Mouse (Mus musculus): ENCODE results near the gene Ttc7b. TPM values are rescaled to one million over a fixed set of nuclear protein-coding genes. Genes with fewer than 3 reads are reported as not detected.

The Ttc7b gene
- polyA plus RNA-seq, 1 experiment = 9.2 TPM

- TF ChIP-seq MYOG (IDR thresholded peaks at IDR 0.05; ENCODE audit: control insufficient read depth, extremely low read depth, insufficient read length) (no peak), CEBPB (IDR thresholded peaks at IDR 0.05; ENCODE audit: low read depth) (no peak), USF1 (IDR thresholded peaks at IDR 0.05; ENCODE audit: low read depth) (no peak), CTCF (IDR thresholded peaks at IDR 0.05; ENCODE audit: control insufficient read depth, insufficient read depth, insufficient read length) (no peak), FOSL1 (IDR thresholded peaks at IDR 0.05; ENCODE audit: insufficient read depth, low read length, poor library complexity, severe bottlenecking) (no peak)
- Histone ChIP-seq H3K27me3 (ENCODE audit: control insufficient read depth, insufficient read depth, insufficient read length) (no peaks in the 10 kb centered on the region), H3ac (ENCODE audit: control insufficient read depth, insufficient read length, low read depth) (no peak overlapping the region), H3K79me3 (ENCODE audit: low read depth) (no peaks in the 10 kb centered on the region), H3K4me3 (ENCODE audit: insufficient read depth, poor library complexity, severe bottlenecking) (no peak overlapping the region), H3K36me3 (ENCODE audit: control insufficient read depth, insufficient read depth) (no peaks in the 10 kb centered on the region), H3K79me2 (ENCODE audit: control insufficient read depth, insufficient read depth) (no peaks in the 10 kb centered on the region)
These were observed 18.6 kb upstream of the Ttc7b start for GRCm38 (mm10) chr12:100539158-100539714.

- Histone ChIP-seq H3K79me2 (ENCODE audit: control insufficient read depth, insufficient read depth) (no peaks in the 10 kb centered on the region), H3ac (ENCODE audit: control insufficient read depth, insufficient read length, low read depth) (no peak overlapping the region), H3K79me3 (ENCODE audit: low read depth) (no peaks in the 10 kb centered on the region), H3K27me3 (ENCODE audit: control insufficient read depth, insufficient read depth, insufficient read length) (no peaks in the 10 kb centered on the region), H3K36me3 (ENCODE audit: control insufficient read depth, insufficient read depth) (no peaks in the 10 kb centered on the region), H3K4me3 (ENCODE audit: insufficient read depth, poor library complexity, severe bottlenecking) (no peak overlapping the region)
- no peak for TF ChIP-seq MYOG (IDR thresholded peaks at IDR 0.05; ENCODE audit: control insufficient read depth, extremely low read depth, insufficient read length)
- TF ChIP-seq USF1 (IDR thresholded peaks at IDR 0.05; ENCODE audit: low read depth) = peak; percentile 57
- TF ChIP-seq FOSL1 (IDR thresholded peaks at IDR 0.05; ENCODE audit: insufficient read depth, low read length, poor library complexity, severe bottlenecking) = no peak
- no peak for TF ChIP-seq CTCF (IDR thresholded peaks at IDR 0.05; ENCODE audit: control insufficient read depth, insufficient read depth, insufficient read length)
- no peak for TF ChIP-seq CEBPB (IDR thresholded peaks at IDR 0.05; ENCODE audit: low read depth)
- no peak for TF ChIP-seq MAX (IDR thresholded peaks at IDR 0.05)
- TF ChIP-seq MYOD1 (IDR thresholded peaks at IDR 0.05; ENCODE audit: control insufficient read depth, insufficient read length, low read depth) = no peak
These were observed 18.0 kb upstream of the Ttc7b start for GRCm38 (mm10) chr12:100538445-100539157.

GRCm38 (mm10) chr12:100537091-100537490 lies 16.5 kb upstream of the Ttc7b start:
- H3K4me3 ChIP-seq (ENCODE audit: insufficient read depth, poor library complexity, severe bottlenecking) = no peak overlapping the region
- H3K79me2 ChIP-seq (ENCODE audit: control insufficient read depth, insufficient read depth) = no peaks in the 10 kb centered on the region
- H3K79me3 ChIP-seq (ENCODE audit: low read depth) = no peaks in the 10 kb centered on the region
- TF ChIP-seq FOSL1 (IDR thresholded peaks at IDR 0.05; ENCODE audit: insufficient read depth, low read length, poor library complexity, severe bottlenecking) (no peak), CTCF (IDR thresholded peaks at IDR 0.05; ENCODE audit: control insufficient read depth, insufficient read depth, insufficient read length) (no peak), MAX (IDR thresholded peaks at IDR 0.05) (no peak), MYOG (IDR thresholded peaks at IDR 0.05; ENCODE audit: control insufficient read depth, extremely low read depth, insufficient read length) (no peak), CEBPB (IDR thresholded peaks at IDR 0.05; ENCODE audit: low read depth) (no peak), USF1 (IDR thresholded peaks at IDR 0.05; ENCODE audit: low read depth) (no peak), MYOD1 (IDR thresholded peaks at IDR 0.05; ENCODE audit: control insufficient read depth, insufficient read length, low read depth) (no peak)
- H3K27me3 ChIP-seq (ENCODE audit: control insufficient read depth, insufficient read depth, insufficient read length) = no peaks in the 10 kb centered on the region
- H3K36me3 ChIP-seq (ENCODE audit: control insufficient read depth, insufficient read depth) = no peaks in the 10 kb centered on the region
- H3ac ChIP-seq (ENCODE audit: control insufficient read depth, insufficient read length, low read depth) = no peak overlapping the region

GRCm38 (mm10) chr12:100535028-100535427 lies 14.4 kb upstream of the Ttc7b start:
- Histone ChIP-seq H3ac (ENCODE audit: control insufficient read depth, insufficient read length, low read depth) (no peak overlapping the region), H3K36me3 (ENCODE audit: control insufficient read depth, insufficient read depth) (no peaks in the 10 kb centered on the region), H3K27me3 (ENCODE audit: control insufficient read depth, insufficient read depth, insufficient read length) (no peaks in the 10 kb centered on the region), H3K79me2 (ENCODE audit: control insufficient read depth, insufficient read depth) (no peaks in the 10 kb centered on the region), H3K4me3 (ENCODE audit: insufficient read depth, poor library complexity, severe bottlenecking) (no peak overlapping the region), H3K79me3 (ENCODE audit: low read depth) (no peaks in the 10 kb centered on the region)
- TF ChIP-seq MYOD1 (IDR thresholded peaks at IDR 0.05; ENCODE audit: control insufficient read depth, insufficient read length, low read depth) = no peak
- TF ChIP-seq USF1 (IDR thresholded peaks at IDR 0.05; ENCODE audit: low read depth) = no peak
- TF ChIP-seq MYOG (IDR thresholded peaks at IDR 0.05; ENCODE audit: control insufficient read depth, extremely low read depth, insufficient read length) = no peak
- no peak for TF ChIP-seq FOSL1 (IDR thresholded peaks at IDR 0.05; ENCODE audit: insufficient read depth, low read length, poor library complexity, severe bottlenecking)
- TF ChIP-seq MAX (IDR thresholded peaks at IDR 0.05) = no peak
- TF ChIP-seq CEBPB (IDR thresholded peaks at IDR 0.05; ENCODE audit: low read depth) = no peak
- TF ChIP-seq CTCF (IDR thresholded peaks at IDR 0.05; ENCODE audit: control insufficient read depth, insufficient read depth, insufficient read length) = no peak

- Histone ChIP-seq H3K27me3 (ENCODE audit: control insufficient read depth, insufficient read depth, insufficient read length) (no peaks in the 10 kb centered on the region), H3K79me3 (ENCODE audit: low read depth) (no peaks in the 10 kb centered on the region), H3K36me3 (ENCODE audit: control insufficient read depth, insufficient read depth) (no peaks in the 10 kb centered on the region), H3K79me2 (ENCODE audit: control insufficient read depth, insufficient read depth) (no peaks in the 10 kb centered on the region), H3K4me3 (ENCODE audit: insufficient read depth, poor library complexity, severe bottlenecking) (no peak overlapping the region), H3ac (ENCODE audit: control insufficient read depth, insufficient read length, low read depth) (no peak overlapping the region)
- TF ChIP-seq FOSL1 (IDR thresholded peaks at IDR 0.05; ENCODE audit: insufficient read depth, low read length, poor library complexity, severe bottlenecking) = no peak
- TF ChIP-seq USF1 (IDR thresholded peaks at IDR 0.05; ENCODE audit: low read depth) = no peak
- no peak for TF ChIP-seq MYOD1 (IDR thresholded peaks at IDR 0.05; ENCODE audit: control insufficient read depth, insufficient read length, low read depth)
- TF ChIP-seq CTCF (IDR thresholded peaks at IDR 0.05; ENCODE audit: control insufficient read depth, insufficient read depth, insufficient read length) = no peak
- TF ChIP-seq CEBPB (IDR thresholded peaks at IDR 0.05; ENCODE audit: low read depth) = no peak
- no peak for TF ChIP-seq MAX (IDR thresholded peaks at IDR 0.05)
- TF ChIP-seq MYOG (IDR thresholded peaks at IDR 0.05; ENCODE audit: control insufficient read depth, extremely low read depth, insufficient read length) = no peak
These were observed 13.4 kb upstream of the Ttc7b start for GRCm38 (mm10) chr12:100534028-100534427.

Measured in C2C12 (cell line).